Mouse (Mus musculus) left cerebral cortex, adult 8-10 months (tissue): ENCODE measurements around the gene Thra. TPM values are rescaled to one million over a fixed set of nuclear protein-coding genes. Genes with fewer than 3 reads are reported as not detected.
"Not testable (repeated sequence)": the region's sequence is repeated elsewhere in the genome, so short reads cannot be mapped to it uniquely, and the experiment has no call there.

ENCODE experiments used
- DNase-seq, 2 experiments: peaks; one replicate each; pipeline ENCODE4 v3.0.0; 2022; ENCODE audit warnings: low spot score in 2 of 2
- total RNA-seq, 4 experiments: library from RNA; stranded (reverse); gene quantifications; 2 replicates each; pipeline ENCODE4 v1.2.4; 2022

Thra gene
- total RNA-seq, result 100 to 1,000 TPM; 713 to 794 (median 760) TPM

- peak in 1 of 2 experiments; percentile 60 for DNase-seq
These were observed at the start of gene Thra for GRCm38 (mm10) chr11:98740393-98741050. Gene Thra, plus strand, starts transcription at chr11:98740638.

DNA sequence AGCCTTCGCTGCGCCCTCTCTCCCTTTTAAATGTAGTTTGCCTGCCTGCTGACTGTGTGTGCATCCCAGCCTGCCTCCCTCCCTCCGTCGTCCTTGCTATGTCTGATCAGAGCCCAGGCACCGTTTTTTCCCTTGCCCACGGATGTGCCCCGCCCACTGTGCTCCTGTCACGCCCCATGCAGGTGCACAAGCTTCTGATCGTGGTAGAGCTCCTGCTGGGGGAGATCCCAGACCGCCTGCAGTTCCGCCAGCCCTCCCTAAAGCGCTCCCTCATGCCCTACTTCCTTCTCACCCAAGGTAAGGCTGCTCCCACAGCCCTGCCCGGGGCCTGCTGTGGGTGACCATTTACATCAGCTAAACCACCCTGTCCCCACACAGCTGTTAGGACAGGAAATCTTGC, 47.2 kb upstream of the Thra start:
- no peak for DNase-seq

DNA sequence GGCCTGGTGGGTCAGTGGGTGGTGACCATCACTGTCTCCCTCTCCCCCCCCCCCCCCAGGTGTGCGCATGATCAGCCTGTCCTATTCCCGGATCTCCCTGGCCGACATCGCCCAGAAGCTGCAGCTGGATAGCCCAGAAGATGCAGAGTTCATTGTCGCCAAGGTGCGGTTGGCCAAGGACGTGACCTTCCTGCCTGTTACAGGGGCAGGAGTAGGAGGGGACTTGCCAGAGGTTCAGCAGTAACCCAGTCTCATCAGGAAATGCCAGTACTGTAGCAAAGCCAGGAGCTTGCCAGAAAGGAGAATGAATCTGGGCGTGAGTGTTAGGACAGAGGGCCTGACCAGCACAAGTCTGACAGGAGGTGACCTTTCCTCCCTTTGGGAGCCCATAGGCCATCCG, 46.7 kb upstream of the Thra start:
- DNase-seq, result no peak

DNA sequence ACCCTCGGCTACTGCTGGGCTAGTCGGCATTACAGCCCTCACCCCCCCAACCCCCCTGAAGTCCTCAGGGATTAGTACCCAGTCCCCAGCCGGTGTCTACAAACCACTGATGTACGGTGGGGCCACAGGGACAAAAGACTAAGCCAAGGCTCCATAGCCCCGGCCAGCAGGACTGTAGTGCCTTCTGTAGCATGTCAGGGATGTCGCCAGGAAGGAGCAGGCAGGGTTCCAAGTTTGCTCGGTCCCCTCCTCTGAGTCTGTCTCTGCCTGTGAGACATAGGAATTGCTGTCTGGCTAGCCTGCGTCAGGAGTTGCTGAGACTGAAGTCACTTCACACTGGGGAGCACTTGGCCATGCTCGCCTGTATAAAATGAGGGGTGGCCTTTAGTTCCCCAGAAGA, 46.1 kb upstream of the Thra start:
- no peak for DNase-seq

- no peak for DNase-seq
These were observed 45.0 kb upstream of the Thra start for GRCm38 (mm10) chr11:98695408-98695807.

GRCm38 (mm10) chr11:98696454-98697216, 43.8 kb upstream of the Thra start:
- no peak for DNase-seq

- DNase-seq, result no peak
These were observed 43.2 kb upstream of the Thra start for GRCm38 (mm10) chr11:98697225-98697624.

DNA sequence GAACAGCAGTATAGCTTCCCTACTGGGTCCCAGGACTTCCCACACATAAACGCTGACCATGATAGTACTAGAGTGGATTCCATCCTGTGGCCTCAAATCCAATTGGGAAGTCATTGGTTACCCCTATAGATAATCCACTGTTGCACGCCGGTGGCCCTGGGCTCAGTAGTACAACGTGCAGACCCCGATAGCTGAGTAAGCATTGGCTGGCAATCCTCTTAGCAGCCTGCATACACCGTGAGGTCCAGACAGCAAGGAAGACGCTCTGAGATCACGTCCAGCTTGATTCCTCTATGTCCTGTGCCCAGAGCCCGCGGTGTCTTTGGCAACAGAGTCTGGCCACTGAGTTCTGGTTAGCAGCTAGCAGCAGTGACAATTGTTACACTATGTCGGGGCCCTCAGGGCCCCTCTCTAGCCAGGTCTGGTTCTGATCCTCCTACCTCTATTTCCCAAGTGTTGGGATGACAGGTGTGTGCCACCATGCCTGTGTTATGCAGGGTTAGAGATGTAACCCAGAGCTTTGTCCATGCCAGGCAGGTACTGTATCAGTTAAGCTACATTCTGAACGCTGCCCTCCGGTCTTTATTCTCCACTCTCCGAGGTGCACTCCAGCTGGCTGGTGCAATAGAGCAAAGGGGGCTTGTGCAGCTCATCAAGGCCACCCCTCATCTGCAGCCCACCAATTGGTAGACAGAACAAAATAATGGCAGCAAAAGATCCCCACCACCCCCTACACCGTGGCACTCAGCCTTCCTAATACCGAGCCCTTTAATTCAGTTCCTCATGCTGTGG, 41.4 kb upstream of the Thra start:
- DNase-seq, result no peak

DNA sequence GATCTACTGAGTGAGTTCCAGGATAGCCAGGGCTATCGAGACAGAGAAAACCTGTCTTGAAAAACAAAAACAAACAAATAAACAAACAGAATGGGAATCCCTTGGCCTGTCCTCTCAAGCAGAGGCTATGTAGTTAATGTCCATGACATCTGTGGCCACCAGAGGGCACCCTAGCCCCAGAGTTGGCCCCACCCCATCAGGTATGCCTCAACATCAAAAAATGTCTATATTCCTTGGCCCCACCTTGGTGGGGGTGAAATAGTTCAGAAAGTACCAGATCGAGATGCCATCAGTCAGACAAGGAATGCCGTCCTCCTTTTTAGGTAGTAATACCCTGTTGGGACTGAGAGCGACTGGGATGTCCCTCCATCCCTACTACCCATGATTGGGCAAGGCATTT, 40.5 kb upstream of the Thra start:
- DNase-seq, result peak in 1 of 2 experiments; percentile 71

DNA sequence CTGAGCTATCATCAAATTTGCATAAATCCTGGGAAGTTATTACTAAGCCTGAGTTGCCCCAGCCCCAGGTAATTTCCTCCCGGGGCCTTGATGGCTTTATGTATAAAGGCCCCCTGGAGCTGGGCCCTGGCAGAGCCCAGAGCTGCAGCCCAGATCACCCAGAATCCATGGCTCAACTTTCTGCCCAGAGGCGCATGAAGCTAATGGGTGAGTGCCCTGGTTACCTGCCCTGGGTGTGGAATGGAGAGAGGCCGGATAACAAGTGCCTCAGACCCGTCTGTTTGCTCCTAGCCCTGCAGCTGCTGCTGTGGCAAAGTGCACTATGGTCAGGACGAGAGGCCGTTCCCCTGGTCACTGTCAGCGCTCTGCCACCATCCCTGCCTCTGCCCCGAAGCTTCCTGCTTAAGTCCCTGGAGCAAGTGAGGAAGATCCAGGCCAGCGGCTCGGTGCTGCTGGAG, 39.2 kb upstream of the Thra start, which contains the start of gene Csf3:
Csf3 (plus strand) TSS at position 51 of the 458 bp plus-strand sequence.
- no peak for DNase-seq

GRCm38 (mm10) chr11:98702323-98702722, 38.1 kb upstream of the Thra start:
- no peak for DNase-seq

DNA sequence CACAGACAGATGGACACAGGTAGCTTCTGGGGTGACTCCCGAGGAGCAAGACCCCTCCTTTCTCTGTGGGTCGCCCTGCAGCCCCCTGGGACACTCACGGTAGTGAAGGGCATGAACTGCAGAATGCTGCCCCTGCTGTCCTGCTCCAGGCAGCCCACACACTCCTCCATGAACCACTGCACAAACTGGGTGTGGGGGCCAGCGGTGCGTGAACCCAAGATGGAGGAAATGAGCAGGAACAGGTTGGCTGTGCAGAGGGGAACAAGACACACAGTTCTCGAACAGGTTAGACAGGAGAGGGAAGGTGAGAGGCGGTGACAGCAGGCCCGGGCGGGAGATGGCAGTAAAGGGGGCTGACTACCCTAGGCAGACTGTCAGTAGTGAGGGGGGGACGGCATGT, 35.4 kb upstream of the Thra start:
- DNase-seq, result no peak

- DNase-seq, result no peak
These were observed 32.8 kb upstream of the Thra start for GRCm38 (mm10) chr11:98707401-98708281.

DNA sequence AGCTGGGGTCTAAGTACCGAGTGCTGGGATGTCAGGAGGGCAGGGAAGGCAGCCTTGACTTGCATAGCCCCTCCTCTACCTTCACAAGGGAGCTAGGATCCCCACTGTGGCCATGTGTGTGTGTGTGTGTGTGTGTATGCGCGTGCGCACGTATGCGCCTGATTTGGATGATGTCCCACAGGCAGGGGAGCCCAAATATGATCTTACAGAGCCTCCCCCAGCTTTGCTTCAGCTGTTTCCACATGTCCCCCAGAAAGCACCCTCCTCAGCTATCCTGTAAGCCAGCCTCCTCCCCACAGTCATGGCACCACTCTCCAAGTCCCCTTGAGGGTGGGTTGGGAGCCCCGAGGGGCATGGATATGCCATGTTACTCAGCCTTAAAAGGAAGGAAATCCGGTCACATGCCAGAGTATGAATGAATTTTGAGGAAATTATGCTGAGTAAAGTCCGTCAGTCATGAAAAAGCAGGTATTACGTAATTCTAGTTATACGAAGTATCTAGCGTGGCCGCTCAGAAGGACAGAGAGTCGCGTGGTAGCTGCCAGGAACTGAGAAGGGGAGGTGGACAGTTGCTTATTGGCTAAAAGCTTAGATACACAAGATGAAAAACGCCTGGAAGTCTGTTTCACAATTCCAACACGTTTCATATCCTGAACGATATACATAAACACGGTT, 32.0 kb upstream of the Thra start:
- no peak for DNase-seq

GRCm38 (mm10) chr11:98709001-98709741, 31.3 kb upstream of the Thra start:
- peak in 1 of 2 experiments; percentile 43 for DNase-seq

GRCm38 (mm10) chr11:98710416-98711045, 29.9 kb upstream of the Thra start:
- peak in 1 of 2 experiments; percentile 65 for DNase-seq

- DNase-seq, result no peak
These were observed 29.4 kb upstream of the Thra start for GRCm38 (mm10) chr11:98711046-98711434.

DNA sequence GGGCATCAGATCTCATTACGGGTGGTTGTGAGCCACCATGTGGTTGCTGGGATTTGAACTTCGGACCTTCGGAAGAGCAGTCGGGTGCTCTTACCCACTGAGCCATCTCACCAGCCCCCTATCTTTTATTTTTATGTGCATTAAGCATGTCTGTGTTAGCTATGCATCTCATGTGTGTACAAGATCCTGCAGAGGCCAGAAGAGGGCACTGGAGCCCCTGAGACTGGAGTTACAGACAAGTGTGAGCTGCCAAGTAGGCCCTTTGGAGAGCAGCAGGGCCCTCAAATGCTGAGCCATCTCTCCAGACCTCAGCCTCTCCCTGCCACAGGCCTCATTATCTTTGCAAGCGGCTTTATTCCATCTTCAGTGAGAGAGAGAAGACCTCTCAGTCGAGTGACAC, 28.4 kb upstream of the Thra start:
- not testable (repeated sequence) for DNase-seq

GRCm38 (mm10) chr11:98713703-98714102, 26.7 kb upstream of the Thra start:
- DNase-seq, result no peak
